8 mouse cellular contexts compared by ENCODE assay signal in genomic region chr8:117278668-117279132, GRCm38 (mm10). TPM values are rescaled to one million over a fixed set of nuclear protein-coding genes. Genes with fewer than 3 reads are reported as not detected.
DNase-seq lines count a peak whose midpoint lies in the region; ATAC-seq lines count a peak whose summit lies in the region.

No protein-coding gene starts in this region.

- no peaks in the 10 kb centered on the region for H3K27me3 ChIP-seq in embryonic facial prominence, embryonic 12.5 days
- H3K27me3 ChIP-seq in midbrain, embryonic 15.5 days (replicated peaks) = no peaks in the 10 kb centered on the region

- DNase-seq in layer of hippocampus, adult 11-12 months (ENCODE audit: low spot score) = peak; percentile 64
- no peak for DNase-seq in layer of hippocampus, adult 9-10 months (ENCODE audit: low spot score)
- peak; percentile 59 for DNase-seq in layer of hippocampus, adult 9-11 months
- no peak for DNase-seq in urinary bladder, postnatal 4 days (ENCODE audit: low spot score in 2 of 2)
- DNase-seq in T-cell, adult 2 months (ENCODE audit: low spot score) = no peak
- DNase-seq in right cerebral cortex, postnatal 25 days = no peak

- H3K4me2 ChIP-seq in embryonic facial prominence, embryonic 12.5 days (replicated peaks) = 0 out of 2 replicates have a peak overlapping the region, but pooled peaks have one; percentile 2
- peak overlapping the region; percentile 27 for H3K4me2 ChIP-seq in midbrain, embryonic 15.5 days

- peak overlapping the region; percentile 30; the same call in 1 of the 2 replicates for H3K27ac ChIP-seq in embryonic facial prominence, embryonic 12.5 days
- H3K27ac ChIP-seq in midbrain, embryonic 15.5 days = peak overlapping the region; percentile 68

- no peaks in the 10 kb centered on the region for H3K36me3 ChIP-seq in embryonic facial prominence, embryonic 12.5 days
- H3K36me3 ChIP-seq in midbrain, embryonic 15.5 days (replicated peaks) = no peaks in the 10 kb centered on the region

- H3K4me1 ChIP-seq in embryonic facial prominence, embryonic 12.5 days = peaks cover 34% of the 10 kb centered on the region
- peaks cover 40% of the 10 kb centered on the region for H3K4me1 ChIP-seq in midbrain, embryonic 15.5 days

- H3K9me3 ChIP-seq in embryonic facial prominence, embryonic 12.5 days = no peaks in the 10 kb centered on the region
- H3K9me3 ChIP-seq in midbrain, embryonic 15.5 days = no peaks in the 10 kb centered on the region

- no peak for ATAC-seq in embryonic facial prominence, embryonic 12.5 days (ENCODE audit: insufficient number of reproducible peaks, insufficient read depth, low FRiP score, low TSS enrichment)
- no peak for ATAC-seq in midbrain, embryonic 15.5 days (replicated peaks)

- H3K9ac ChIP-seq in embryonic facial prominence, embryonic 12.5 days = no peak overlapping the region
- no peak overlapping the region for H3K9ac ChIP-seq in midbrain, embryonic 15.5 days

- H3K4me3 ChIP-seq in embryonic facial prominence, embryonic 12.5 days = no peak overlapping the region
- no peak overlapping the region for H3K4me3 ChIP-seq in midbrain, embryonic 15.5 days

- 35% methylated on average over 20 of the region's 20 CpGs for WGBS in embryonic facial prominence, embryonic 12.5 days
- 14% methylated on average over 20 of the region's 20 CpGs for WGBS in midbrain, embryonic 15.5 days

RNA-seq across cellular contexts. Expression of gene Cmip, which starts 21.8 kb away (rescaled TPM):
- polyA plus RNA-seq in embryonic facial prominence, embryonic 12.5 days (2016; fragmentation: Nextera tagmentation; extraction: Ambion mirVana) = 16.8 and 27.4 TPM in 2 replicates
- 188 and 197 TPM in 2 replicates for polyA plus RNA-seq in midbrain, embryonic 15.5 days (2015; fragmentation: Nextera tagmentation; extraction: Ambion mirVana)

Comparison
In these comparisons a context has a peak if more than half of its experiments do, and no peak if none do; other contexts are left out.
1. DNase-seq: peak in layer of hippocampus, adult 11-12 months (single experiment) and layer of hippocampus, adult 9-11 months (single experiment); none in layer of hippocampus, adult 9-10 months (single experiment), urinary bladder, postnatal 4 days (0 of 2), T-cell, adult 2 months (single experiment) and right cerebral cortex, postnatal 25 days (single experiment).